Mouse (Mus musculus) gastrocnemius, postnatal 4 days (tissue): ENCODE data around the gene Hlf. TPM values are rescaled to one million over a fixed set of nuclear protein-coding genes. Genes with fewer than 3 reads are reported as not detected.

Source experiments
- DNase-seq, 2 experiments: peaks; one replicate each; pipeline ENCODE4 v3.0.0; 2021 to 2022; ENCODE audit warnings: low spot score in 2 of 2, mixed read lengths in 2 of 2
- total RNA-seq, 2 experiments: library from RNA; stranded (reverse); gene quantifications; 2 replicates each; pipeline ENCODE4 v1.2.3; 2021

The Hlf gene
- total RNA-seq, 2 experiments from 2014 or later: 4.7 to 7.2 TPM

- DNase-seq: no peak
Observed at GRCm38 (mm10) chr11:90342858-90343257, 47.8 kb downstream of the Hlf start.

DNA sequence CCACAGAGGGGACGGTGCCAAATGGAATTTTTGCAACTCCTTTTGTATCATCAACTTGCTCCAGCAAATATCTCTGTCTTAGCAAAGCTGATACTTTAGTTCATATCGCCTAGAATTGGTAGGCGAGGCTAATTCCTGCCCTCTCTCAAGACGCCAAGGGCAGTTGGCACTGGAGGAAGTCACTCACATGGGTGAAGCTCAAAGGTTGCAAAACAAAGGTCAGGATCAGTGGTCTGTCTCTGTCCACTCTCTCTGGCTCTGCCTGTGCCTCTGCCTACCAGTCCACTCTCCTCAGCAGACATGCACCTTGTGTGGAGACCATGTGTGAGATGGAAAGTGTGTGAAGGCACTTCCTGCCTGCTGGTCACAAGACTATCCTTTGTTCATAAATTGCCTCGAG, 48.4 kb downstream of the Hlf start:
- DNase-seq: no peak

- DNase-seq: no peak
Observed at GRCm38 (mm10) chr11:90340836-90341235, 49.9 kb downstream of the Hlf start.

DNA sequence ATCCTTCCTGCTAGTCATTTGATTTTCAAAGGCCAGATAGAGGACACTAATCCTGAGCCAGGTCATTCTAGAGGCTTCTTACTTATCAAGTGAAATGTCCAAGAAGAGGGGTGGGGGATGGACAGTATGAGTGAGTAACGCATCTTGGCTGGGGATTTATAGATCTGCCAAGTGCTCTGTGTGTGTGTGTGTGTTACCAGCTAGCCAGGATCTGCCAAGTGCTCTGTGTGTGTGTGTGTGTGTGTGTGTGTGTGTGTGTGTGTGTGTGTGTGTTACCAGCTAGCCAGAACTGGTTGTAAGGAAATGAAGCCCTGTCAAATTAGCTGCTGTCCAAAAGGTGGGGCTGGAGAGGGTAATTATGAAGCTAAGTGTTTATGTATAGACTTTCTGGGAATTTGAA, 55.9 kb downstream of the Hlf start:
- DNase-seq: no peak

DNA sequence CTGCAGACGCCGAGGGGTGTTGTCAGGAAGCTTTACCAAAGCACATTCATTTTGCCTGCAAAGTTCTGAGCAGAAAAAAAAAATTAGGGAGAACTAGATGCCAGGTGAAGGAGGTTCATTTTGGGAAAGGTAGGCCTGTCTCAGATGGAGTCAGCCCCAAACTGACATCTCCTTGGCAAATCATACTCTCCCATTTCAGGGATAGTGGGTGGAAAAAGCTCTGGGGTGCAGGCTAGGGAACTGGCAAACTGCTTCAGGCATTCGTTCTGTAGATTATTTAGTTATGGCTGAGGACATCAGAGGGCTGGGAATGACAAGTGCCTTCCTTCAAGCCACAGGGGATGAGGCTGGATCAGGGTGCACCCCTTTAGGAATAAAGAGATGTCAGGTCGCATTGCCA, 58.0 kb downstream of the Hlf start:
- no peak for DNase-seq

GRCm38 (mm10) chr11:90330202-90330694, 60.4 kb downstream of the Hlf start:
- DNase-seq: no peak

DNA sequence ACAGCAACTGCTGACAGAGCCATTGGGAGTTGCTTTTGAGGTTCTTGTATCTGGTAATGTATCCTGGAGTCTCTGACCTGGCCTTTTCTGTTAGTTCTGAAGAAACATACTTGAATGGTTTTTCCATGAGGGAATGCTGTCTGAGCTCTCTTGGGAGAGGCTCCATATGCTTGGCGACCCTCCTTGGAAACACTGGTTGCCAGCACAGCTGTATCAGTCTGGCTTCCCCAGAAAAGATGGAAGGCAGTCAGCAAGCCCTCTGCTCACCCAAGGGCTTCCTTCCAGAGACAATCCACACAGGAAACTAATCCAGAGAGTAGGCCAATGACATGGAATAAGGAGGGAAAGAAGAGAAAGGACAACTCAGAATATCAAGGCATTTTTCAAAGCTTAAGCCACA, 63.9 kb downstream of the Hlf start:
- peak; percentile 29 to 53 for DNase-seq

DNA sequence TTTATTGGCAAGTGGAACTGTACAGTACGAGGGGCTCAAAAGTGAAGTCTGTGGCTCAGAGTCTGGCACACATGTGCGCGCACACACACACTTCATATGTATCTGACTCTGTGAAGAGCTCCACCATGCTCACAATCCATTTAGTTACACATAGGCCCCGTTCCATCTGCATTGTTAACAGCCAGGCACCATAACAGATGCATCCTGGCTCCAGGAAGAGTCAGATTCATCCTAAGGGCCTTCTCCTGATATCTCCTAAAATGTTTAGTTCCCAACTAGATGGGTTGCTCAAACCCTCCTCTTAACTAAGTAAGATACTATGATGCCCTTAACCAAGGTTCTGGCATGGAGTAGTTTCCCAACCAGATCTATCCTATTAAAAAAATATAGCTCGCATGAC, 64.5 kb downstream of the Hlf start:
- no peak for DNase-seq

GRCm38 (mm10) chr11:90324597-90324996, 66.1 kb downstream of the Hlf start:
- no peak for DNase-seq

- no peak for DNase-seq
Observed at GRCm38 (mm10) chr11:90320922-90321321, 69.8 kb downstream of the Hlf start.

- DNase-seq: peak in 1 of 2 experiments; percentile 36
Observed at GRCm38 (mm10) chr11:90317482-90317881, 73.2 kb downstream of the Hlf start.

DNA sequence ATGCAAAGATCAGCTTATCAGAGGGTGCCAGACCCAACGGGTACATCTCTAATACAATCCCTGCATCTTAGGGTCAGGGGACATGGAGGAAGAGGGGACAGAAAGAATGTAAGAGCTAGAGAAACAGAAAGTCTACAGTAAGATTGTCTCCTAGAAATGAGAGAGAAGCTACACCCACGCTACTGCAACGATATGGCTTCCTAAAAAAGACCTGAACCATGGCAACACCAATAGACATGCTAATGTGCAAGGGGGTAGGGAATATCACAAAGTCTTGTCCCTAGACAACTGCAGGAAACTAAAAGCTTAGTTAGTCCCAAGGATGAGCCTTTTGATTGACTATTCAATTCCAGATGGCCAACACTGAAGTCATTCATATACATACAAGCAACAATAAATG, 76.1 kb downstream of the Hlf start:
- no peak for DNase-seq

DNA sequence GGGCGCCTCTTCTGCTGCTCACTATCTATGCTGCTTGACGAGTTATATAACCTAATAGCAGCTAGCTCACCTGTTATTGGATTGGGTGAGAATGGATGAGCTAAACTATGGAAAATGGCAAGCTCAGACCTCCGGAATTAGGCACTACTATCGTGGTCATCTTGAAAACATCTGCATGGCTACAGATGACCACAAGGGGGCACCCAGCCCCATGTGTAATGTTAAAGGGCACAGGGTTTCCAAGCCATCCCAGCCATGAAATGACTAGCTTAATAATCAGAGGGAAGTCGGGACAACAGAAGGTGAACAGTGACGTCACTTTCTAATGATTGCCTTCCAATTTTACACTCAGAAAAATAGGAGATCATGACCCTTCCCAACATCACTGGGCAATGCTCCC, 83.7 kb downstream of the Hlf start:
- peak; percentile 28 to 67 for DNase-seq

GRCm38 (mm10) chr11:90306067-90306466, 84.6 kb downstream of the Hlf start:
- DNase-seq: no peak

- no peak for DNase-seq
Observed at GRCm38 (mm10) chr11:90294622-90295021, 96.1 kb downstream of the Hlf start.

DNA sequence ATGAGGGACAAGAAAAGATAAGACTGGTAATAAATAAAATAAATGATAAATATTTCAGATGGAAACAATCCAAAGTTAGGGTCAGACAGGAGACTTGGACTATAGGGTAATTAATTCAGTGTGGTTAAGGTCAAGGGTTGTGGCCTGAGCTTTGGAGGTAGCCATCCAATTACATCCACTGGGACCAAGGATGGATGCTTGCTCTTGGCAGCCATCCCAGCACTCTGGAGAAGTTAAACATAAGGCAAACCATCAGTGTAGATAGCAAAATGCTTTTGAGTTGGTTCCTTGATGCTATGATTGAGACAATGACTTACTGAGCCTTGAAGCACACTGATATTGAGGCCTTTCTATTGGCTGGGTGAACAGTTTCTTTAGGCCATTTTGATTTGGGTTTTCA, 97.9 kb downstream of the Hlf start:
- peak in 1 of 2 experiments; percentile 27 for DNase-seq

DNA sequence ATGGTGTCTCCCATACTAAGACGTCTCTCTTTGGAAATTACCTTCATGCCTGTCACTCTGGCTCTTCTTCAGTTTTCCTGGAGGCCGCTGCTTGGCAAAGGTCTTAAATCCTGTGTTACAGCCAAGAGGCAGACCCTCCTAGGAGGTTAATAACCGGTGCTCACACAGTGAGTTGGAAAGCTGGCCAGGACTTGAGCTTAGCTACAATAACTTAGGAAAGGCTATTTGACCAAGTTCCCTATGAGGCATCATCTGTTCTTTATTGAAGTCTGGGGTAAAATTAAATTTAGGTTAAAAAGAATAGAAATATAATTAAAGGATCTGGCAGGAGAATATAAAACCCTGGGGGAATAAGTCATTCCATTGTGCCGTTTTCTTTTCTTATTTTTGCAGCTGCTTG, 99.5 kb downstream of the Hlf start:
- DNase-seq: peak in 1 of 2 experiments; percentile 13

- DNase-seq: no peak
Observed at GRCm38 (mm10) chr11:90286550-90287154, 104.0 kb downstream of the Hlf start.

Other genes with a start within 250 kb of the Hlf start
- 10 to 100 TPM in 1 of 2 experiments, 1 to 10 TPM in 1; 10.0 to 11.7 TPM for gene Gm45716, start 203.2 kb downstream of the Hlf start, total RNA-seq
- 10 to 100 TPM; 26.9 to 35.6 TPM for gene Mmd, start 141.4 kb downstream of the Hlf start, total RNA-seq
- gene Stxbp4, start 247.2 kb upstream of the Hlf start, total RNA-seq: 10 to 100 TPM in 1 of 2 experiments, 1 to 10 TPM in 1; 9.7 to 12.3 TPM
- gene Cox11, start 247.3 kb upstream of the Hlf start, total RNA-seq: 10 to 100 TPM; 17.7 to 19.6 TPM